12 mouse cellular contexts compared by ENCODE assay signal in the genomic region with DNA sequence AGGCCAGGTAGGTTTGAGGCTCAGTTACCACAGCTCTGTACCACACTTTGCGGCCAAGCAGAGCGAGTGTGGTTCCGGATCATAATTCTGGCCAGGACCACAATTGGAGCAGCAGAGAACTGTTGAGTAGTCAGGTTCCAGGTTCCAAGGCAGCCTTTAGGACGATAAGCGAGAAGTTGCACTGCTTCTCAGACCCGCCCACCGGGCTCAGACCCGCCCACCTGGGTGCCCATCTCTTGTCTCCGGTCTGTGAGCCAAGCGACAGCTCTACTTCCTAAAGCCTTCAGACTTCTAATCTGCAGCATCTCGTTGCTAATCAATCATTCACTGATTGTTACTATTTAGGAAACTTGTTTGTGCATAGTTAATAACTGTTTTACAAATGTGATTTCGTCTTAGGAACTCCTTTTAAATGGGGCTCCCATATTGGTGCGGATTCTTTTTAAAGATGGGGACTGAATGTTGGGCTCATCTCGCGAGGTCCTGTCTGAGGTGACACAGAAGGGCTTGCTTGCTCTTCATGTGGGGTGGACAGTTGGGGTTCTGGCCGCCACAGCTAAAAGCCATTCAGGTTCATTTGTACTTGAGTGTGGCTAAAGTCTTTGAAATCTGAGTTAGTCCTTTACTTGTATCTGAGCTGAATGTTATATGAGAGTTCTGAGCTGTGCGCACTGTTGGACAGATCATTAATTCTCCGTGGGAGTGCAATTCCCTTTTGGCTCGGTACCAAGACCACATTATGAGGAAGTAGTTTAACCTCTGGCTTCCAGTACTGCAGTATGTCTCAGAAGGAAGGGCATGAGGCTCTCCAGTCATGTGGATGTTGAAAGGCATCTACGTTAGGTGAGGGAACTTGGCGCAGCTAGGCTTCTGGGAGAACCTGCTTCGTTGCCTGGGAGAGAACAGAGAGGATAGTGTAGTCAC. TPM values are rescaled to one million over a fixed set of nuclear protein-coding genes. Genes with fewer than 3 reads are reported as not detected.
A peak's percentile ranks its signal among the peaks of the same experiment; 100 is the strongest.
DNase-seq lines count a peak whose midpoint lies in the region; ATAC-seq and TF ChIP-seq lines count a peak whose summit lies in the region.
"Had no signal": no experiment of that assay in that cellular context is flagged by ENCODE, and none has a peak within 500 bp of the region (broad histone marks: within the 10 kb centered on the region; RNA-seq: fewer than 3 reads in every experiment).

No protein-coding gene starts in this region.

- H3K4me2 ChIP-seq in lung, postnatal 0 days (replicated peaks; ENCODE audit: low read depth, low read length) = no peak overlapping the region
- H3K4me2 ChIP-seq: heart, embryonic 15.5 days; midbrain, embryonic 15.5 days had no signal

- H3K9ac ChIP-seq in lung, postnatal 0 days (replicated peaks; ENCODE audit: low read depth) = no peak overlapping the region
- H3K9ac ChIP-seq: heart, embryonic 15.5 days; midbrain, embryonic 15.5 days had no signal

- no peaks in the 10 kb centered on the region for H3K27me3 ChIP-seq in lung, postnatal 0 days (replicated peaks; ENCODE audit: insufficient read depth, low read length)

- no peak for TF ChIP-seq CTCF in lung, postnatal 0 days (IDR thresholded peaks at IDR 0.05)

- peak; percentile 9 for DNase-seq in thymus, postnatal 14 days
- DNase-seq in thymus, postnatal 0 days (ENCODE audit: low spot score) = no peak
- peak; percentile 67 to 77 for DNase-seq in kidney, adult 8-10 months
- peak; percentile 67 for DNase-seq in lung, postnatal 0 days (ENCODE audit: low spot score)
- DNase-seq in layer of hippocampus, adult 9-11 months = no peak
- DNase-seq in urinary bladder, postnatal 36 days (ENCODE audit: low spot score in 2 of 2) = no peak
- DNase-seq in heart, postnatal 4 days = no peak
- DNase-seq in T-cell, adult 2 months (ENCODE audit: low spot score) = no peak
- DNase-seq: right cerebral cortex, postnatal 25 days had no signal

- no peak overlapping the region for H3K4me3 ChIP-seq in lung, postnatal 0 days (ENCODE audit: low read depth, low read length)
- H3K4me3 ChIP-seq: heart, embryonic 15.5 days; left cerebral cortex, adult 2 months; midbrain, embryonic 15.5 days had no signal

- no peaks in the 10 kb centered on the region for H3K36me3 ChIP-seq in lung, postnatal 0 days (ENCODE audit: insufficient read depth, low read length)
- H3K36me3 ChIP-seq: heart, embryonic 15.5 days; midbrain, embryonic 15.5 days had no signal

- peak; percentile 32; the same call in 1 of the 2 replicates for ATAC-seq in lung, postnatal 0 days
- ATAC-seq: midbrain, embryonic 15.5 days had no signal

- WGBS in lung, postnatal 0 days = 44% methylated on average over 22 of the region's 22 CpGs

- no peak for TF ChIP-seq EP300 in lung, postnatal 0 days (IDR thresholded peaks at IDR 0.05)

- H3K9me3 ChIP-seq in lung, postnatal 0 days (ENCODE audit: low read length) = no peaks in the 10 kb centered on the region
- H3K9me3 ChIP-seq: heart, embryonic 15.5 days; midbrain, embryonic 15.5 days had no signal

- no peak overlapping the region for H3K27ac ChIP-seq in lung, postnatal 0 days (ENCODE audit: low read length)
- H3K27ac ChIP-seq: heart, embryonic 15.5 days; left cerebral cortex, adult 2 months; midbrain, embryonic 15.5 days had no signal

- peaks cover 3% of the 10 kb centered on the region; the same call in 1 of the 2 replicates for H3K4me1 ChIP-seq in lung, postnatal 0 days (ENCODE audit: insufficient read depth, low read depth, low read length)
- H3K4me1 ChIP-seq: midbrain, embryonic 15.5 days had no signal

RNA-seq across cellular contexts. Expression of a gene that starts 28.9 kb away (rescaled TPM):
- 0.09 and 0.18 TPM in 2 replicates for polyA plus RNA-seq in thymus, postnatal 0 days (2015; fragmentation: Nextera tagmentation; extraction: Ambion mirVana)
- polyA plus RNA-seq in lung, postnatal 0 days (2015; fragmentation: Nextera tagmentation; extraction: Ambion mirVana) = 0.86 and 1.6 TPM in 2 replicates
- total RNA-seq in heart, postnatal 4 days (2021) = not detected
- polyA plus RNA-seq: midbrain, embryonic 15.5 days had no signal

RNA-seq across cellular contexts. Expression of a gene that starts 36.3 kb away (rescaled TPM):
- polyA plus RNA-seq in thymus, postnatal 0 days (2015; fragmentation: Nextera tagmentation; extraction: Ambion mirVana) = 5.7 and 6.2 TPM in 2 replicates
- polyA plus RNA-seq in lung, postnatal 0 days (2015; fragmentation: Nextera tagmentation; extraction: Ambion mirVana) = 1.0 TPM in 2 replicates
- total RNA-seq in heart, postnatal 4 days (2021) = not detected

Comparison
In these comparisons a context has a peak if more than half of its experiments do, and no peak if none do; other contexts are left out.
1. DNase-seq: peak in thymus, postnatal 14 days (single experiment), kidney, adult 8-10 months (2 of 2) and lung, postnatal 0 days (single experiment); none in thymus, postnatal 0 days (single experiment), layer of hippocampus, adult 9-11 months (single experiment), urinary bladder, postnatal 36 days (0 of 2), heart, postnatal 4 days (single experiment) and T-cell, adult 2 months (single experiment).